Mouse (Mus musculus) stomach, postnatal 0 days (tissue): ENCODE data around the gene Anln.

Source experiments
- CTCF ChIP-seq: IDR thresholded peaks from 2 replicates; pipeline ENCODE4 v1.5.1; 2016; ENCODE audit warnings: antibody characterized with exemption, low read depth, mild to moderate bottlenecking, moderate library complexity
- EP300 ChIP-seq: optimal IDR thresholded peaks from 2 replicates; pipeline ENCODE3; 2016; ENCODE audit warnings: antibody characterized with exemption

GRCm38 (mm10) chr9:22430315-22430840, 41.4 kb upstream of the Anln start:
- no peak for TF ChIP-seq CTCF
- TF ChIP-seq EP300: no peak
